Mouse (Mus musculus) embryonic facial prominence, embryonic 13.5 days (tissue): ENCODE results near the gene Pbrm1. TPM values are rescaled to one million over a fixed set of nuclear protein-coding genes. Genes with fewer than 3 reads are reported as not detected.

Experiments used
- ATAC-seq: fragments of 200-750 bp; cut with Nextera tagmentation; 2 replicates; pipeline ENCODE4 v1.8.0; 2017; ENCODE audit warnings: low read depth; ENCODE audit not compliant: insufficient number of reproducible peaks, insufficient read depth, low FRiP score, low TSS enrichment
- H3K27ac ChIP-seq: fragments of 300-500 bp; sonication (generic); 2 replicates; pipeline ENCODE4 v1.5.1; 2015; ENCODE audit warnings: moderate library complexity, mild to moderate bottlenecking, inconsistent platforms
- H3K27me3 ChIP-seq: fragments of 300-500 bp; sonication (generic); 2 replicates; pipeline ENCODE4 v1.6.1; 2015; ENCODE audit warnings: mild to moderate bottlenecking, inconsistent platforms
- H3K36me3 ChIP-seq: fragments of 300-500 bp; sonication (generic); 2 replicates; pipeline ENCODE4 v1.6.1; 2015; ENCODE audit warnings: mild to moderate bottlenecking, inconsistent platforms
- H3K4me1 ChIP-seq: fragments of 300-500 bp; sonication (generic); 2 replicates; pipeline ENCODE4 v1.6.1; 2015; ENCODE audit warnings: inconsistent platforms
- H3K4me2 ChIP-seq: fragments of 300-500 bp; sonication (generic); 2 replicates; pipeline ENCODE4 v1.6.1; 2015; ENCODE audit warnings: moderate library complexity, mild to moderate bottlenecking, inconsistent platforms
- H3K4me3 ChIP-seq: fragments of 300-500 bp; sonication (generic); 2 replicates; pipeline ENCODE4 v1.5.1; 2015; ENCODE audit warnings: mild to moderate bottlenecking, inconsistent platforms
- H3K9ac ChIP-seq: fragments of 300-500 bp; sonication (generic); 2 replicates; pipeline ENCODE4 v1.6.1; 2015; ENCODE audit warnings: mild to moderate bottlenecking, inconsistent platforms
- H3K9me3 ChIP-seq: fragments of 300-500 bp; sonication (generic); 2 replicates; pipeline ENCODE4 v1.6.1; 2016; ENCODE audit warnings: inconsistent platforms
- WGBS: fragments of 180-500 bp; shearing (Covaris S2); methylation state at CpG from one replicate; pipeline ENCODE4 v1.1.7; 2015; ENCODE audit warnings: mixed read lengths; 5-methylcytosine and 5-hydroxymethylcytosine counted together
- polyA plus RNA-seq: library from polyadenylated mRNA; unstranded; fragments of >200 nt; fragmentation: Nextera tagmentation; extraction: Ambion mirVana; gene quantifications from 2 replicates; pipeline ENCODE4 v1.2.1, GENCODE M21; 2015

The Pbrm1 gene
- polyA plus RNA-seq = 138 and 145 TPM in 2 replicates

GRCm38 (mm10) chr14:31018860-31019291 is at the start of gene Pbrm1, which contains the start of gene Gnl3:
Gene Pbrm1 (plus strand): TSS chr14:31019138.
Gene Gnl3 (minus strand): TSS chr14:31019152.
- Histone ChIP-seq H3K36me3 (peaks cover 53% of the 10 kb centered on the region), H3K4me3 (peak within 1 kb of the TSS; percentile 87), H3K4me1 (peaks cover 25% of the 10 kb centered on the region), H3K27ac (peak within 1 kb of the TSS; percentile 97), H3K9ac (peak within 1 kb of the TSS; percentile 95), H3K9me3 (no peaks in the 10 kb centered on the region), H3K4me2 (peak within 1 kb of the TSS; percentile 79), H3K27me3 (no peaks in the 10 kb centered on the region)
- peak; percentile 91 for ATAC-seq
- WGBS = under 1% methylated on average over 50 of the region's 53 CpGs

GRCm38 (mm10) chr14:30974204-30974603 is 44.7 kb upstream of the Pbrm1 start:
- H3K9me3 ChIP-seq = no peaks in the 10 kb centered on the region
- no peak overlapping the region for H3K4me2 ChIP-seq
- no peak overlapping the region for H3K27ac ChIP-seq
- ATAC-seq = no peak
- 73% methylated on average over 6 of the region's 6 CpGs for WGBS
- H3K4me3 ChIP-seq = no peak overlapping the region
- no peak overlapping the region for H3K9ac ChIP-seq
- no peaks in the 10 kb centered on the region for H3K27me3 ChIP-seq
- H3K4me1 ChIP-seq = no peaks in the 10 kb centered on the region
- H3K36me3 ChIP-seq = peaks cover 52% of the 10 kb centered on the region

GRCm38 (mm10) chr14:30976222-30976621 is 42.7 kb upstream of the Pbrm1 start:
- Histone ChIP-seq H3K4me2 (no peak overlapping the region), H3K27ac (no peak overlapping the region), H3K4me3 (no peak overlapping the region), H3K27me3 (no peaks in the 10 kb centered on the region), H3K36me3 (peaks cover 46% of the 10 kb centered on the region), H3K9ac (no peak overlapping the region), H3K4me1 (no peaks in the 10 kb centered on the region), H3K9me3 (no peaks in the 10 kb centered on the region)
- WGBS = 84% methylated on average over 3 of the region's 3 CpGs
- ATAC-seq = no peak

- Histone ChIP-seq H3K36me3 (peaks cover 23% of the 10 kb centered on the region), H3K4me3 (no peak overlapping the region), H3K9me3 (no peaks in the 10 kb centered on the region), H3K4me2 (no peak overlapping the region), H3K4me1 (peaks cover 8% of the 10 kb centered on the region), H3K27ac (no peak overlapping the region), H3K27me3 (no peaks in the 10 kb centered on the region), H3K9ac (no peak overlapping the region)
- no peak for ATAC-seq
Measured at GRCm38 (mm10) chr14:30996417-30996816, 22.5 kb upstream of the Pbrm1 start.

- H3K27me3 ChIP-seq = no peaks in the 10 kb centered on the region
- H3K4me3 ChIP-seq = peak overlapping the region; percentile 95
- ATAC-seq = no peak
- WGBS = 61% methylated on average over 10 of the region's 10 CpGs
- no peaks in the 10 kb centered on the region for H3K9me3 ChIP-seq
- peak overlapping the region; percentile 95 for H3K9ac ChIP-seq
- no peak overlapping the region for H3K27ac ChIP-seq
- H3K4me1 ChIP-seq = peaks cover 17% of the 10 kb centered on the region
- peak overlapping the region; percentile 76 for H3K4me2 ChIP-seq
- H3K36me3 ChIP-seq = peaks cover 24% of the 10 kb centered on the region
Measured at GRCm38 (mm10) chr14:31000356-31000755, 18.6 kb upstream of the Pbrm1 start.

GRCm38 (mm10) chr14:31000816-31001306 is 18.1 kb upstream of the Pbrm1 start:
- 0 out of 2 replicates have a peak, but pooled peaks have one; percentile 1 for ATAC-seq
- peaks cover 17% of the 10 kb centered on the region for H3K4me1 ChIP-seq
- under 1% methylated on average over 21 of the region's 21 CpGs for WGBS
- peak overlapping the region; percentile 95 for H3K9ac ChIP-seq
- H3K4me3 ChIP-seq = peak overlapping the region; percentile 95
- peak overlapping the region; percentile 76 for H3K4me2 ChIP-seq
- H3K27me3 ChIP-seq = no peaks in the 10 kb centered on the region
- H3K27ac ChIP-seq = peak overlapping the region; percentile 92
- H3K36me3 ChIP-seq = peaks cover 26% of the 10 kb centered on the region
- no peaks in the 10 kb centered on the region for H3K9me3 ChIP-seq

- Histone ChIP-seq H3K27ac (peak within 1 kb of the TSS; percentile 92), H3K36me3 (peaks cover 25% of the 10 kb centered on the region), H3K4me3 (peak within 1 kb of the TSS; percentile 95), H3K9ac (peak within 1 kb of the TSS; percentile 95), H3K27me3 (no peaks in the 10 kb centered on the region), H3K4me2 (peak within 1 kb of the TSS; percentile 76), H3K9me3 (no peaks in the 10 kb centered on the region), H3K4me1 (peaks cover 17% of the 10 kb centered on the region)
- peak; percentile 92 for ATAC-seq
- WGBS = under 1% methylated on average over 82 of the region's 84 CpGs
Measured at GRCm38 (mm10) chr14:31001307-31002205, 17.4 kb upstream of the Pbrm1 start, which contains the start of the genes Glt8d1 and Spcs1. Gene Glt8d1 (plus strand): TSS chr14:31001400. Gene Spcs1 (minus strand): TSS chr14:31001672.

GRCm38 (mm10) chr14:31004527-31004926 is 14.4 kb upstream of the Pbrm1 start:
- no peak overlapping the region for H3K27ac ChIP-seq
- H3K4me1 ChIP-seq = peaks cover 17% of the 10 kb centered on the region
- no peaks in the 10 kb centered on the region for H3K27me3 ChIP-seq
- H3K4me2 ChIP-seq = no peak overlapping the region
- H3K4me3 ChIP-seq = no peak overlapping the region
- no peak overlapping the region for H3K9ac ChIP-seq
- H3K9me3 ChIP-seq = no peaks in the 10 kb centered on the region
- 89% methylated on average over 2 of the region's 2 CpGs for WGBS
- peaks cover 32% of the 10 kb centered on the region for H3K36me3 ChIP-seq
- ATAC-seq = no peak

- WGBS = 85% methylated on average over 5 of the region's 5 CpGs
- no peak overlapping the region for H3K4me2 ChIP-seq
- H3K9me3 ChIP-seq = no peaks in the 10 kb centered on the region
- H3K27ac ChIP-seq = no peak overlapping the region
- ATAC-seq = no peak
- peaks cover 9% of the 10 kb centered on the region for H3K4me1 ChIP-seq
- H3K27me3 ChIP-seq = no peaks in the 10 kb centered on the region
- no peak overlapping the region for H3K9ac ChIP-seq
- H3K36me3 ChIP-seq = peaks cover 53% of the 10 kb centered on the region
- no peak overlapping the region for H3K4me3 ChIP-seq
Measured at GRCm38 (mm10) chr14:31006779-31007178, 12.2 kb upstream of the Pbrm1 start.

- WGBS = 93% methylated on average over 3 of the region's 3 CpGs
- Histone ChIP-seq H3K36me3 (peaks cover 95% of the 10 kb centered on the region), H3K27ac (no peak overlapping the region), H3K9me3 (no peaks in the 10 kb centered on the region), H3K4me1 (no peaks in the 10 kb centered on the region), H3K9ac (no peak overlapping the region), H3K4me2 (no peak overlapping the region), H3K27me3 (no peaks in the 10 kb centered on the region), H3K4me3 (no peak overlapping the region)
- ATAC-seq = no peak
Measured at GRCm38 (mm10) chr14:31011588-31011987, 7.3 kb upstream of the Pbrm1 start.

- Histone ChIP-seq H3K27ac (no peak overlapping the region), H3K4me1 (peaks cover 16% of the 10 kb centered on the region), H3K36me3 (peaks cover 84% of the 10 kb centered on the region), H3K4me2 (no peak overlapping the region), H3K9me3 (no peaks in the 10 kb centered on the region), H3K4me3 (no peak overlapping the region), H3K9ac (no peak overlapping the region), H3K27me3 (no peaks in the 10 kb centered on the region)
- 96% methylated on average over 2 of the region's 2 CpGs for WGBS
- ATAC-seq = no peak
Measured at GRCm38 (mm10) chr14:31013928-31014327, 5.0 kb upstream of the Pbrm1 start.
